Mouse (Mus musculus): Measurements from ENCODE around the gene Tent4b. TPM values are rescaled to one million over a fixed set of nuclear protein-coding genes. Genes with fewer than 3 reads are reported as not detected.

The Tent4b gene
- 8.5 and 8.9 TPM in 2 replicates for polyA plus RNA-seq (2015; fragmentation: Nextera tagmentation; extraction: Ambion mirVana)

DNA sequence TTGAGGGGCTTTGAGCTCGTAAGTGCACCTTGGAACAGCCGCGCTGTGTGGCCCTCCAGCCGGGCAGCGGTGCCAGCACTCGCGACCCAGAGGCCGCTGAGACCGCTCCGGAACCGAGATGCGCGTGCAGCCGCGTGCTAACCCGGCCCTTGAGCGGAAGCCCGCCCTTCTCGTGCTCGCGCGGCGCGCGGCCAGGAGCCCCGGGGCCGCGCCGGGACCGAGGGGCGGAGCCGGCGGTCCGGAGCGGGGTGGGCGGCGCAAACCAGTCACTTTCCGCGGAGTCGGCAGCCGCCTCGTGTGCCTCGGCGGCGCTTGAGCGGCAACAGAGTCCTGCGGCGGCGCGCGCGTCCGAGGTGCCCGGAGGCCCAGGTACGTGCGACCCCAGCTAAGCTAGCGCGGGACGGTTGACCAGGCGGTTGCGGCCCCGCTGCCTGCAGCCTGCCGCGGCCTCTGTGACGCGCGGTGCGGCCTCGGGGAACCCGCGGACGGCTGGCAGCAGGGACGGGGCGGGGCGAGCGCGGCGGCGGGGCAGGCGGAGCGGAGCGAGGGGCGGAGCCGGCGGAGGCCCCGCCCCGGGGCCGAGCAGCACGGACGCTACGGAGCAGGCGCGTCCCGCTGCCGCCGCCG, at the start of gene Tent4b:
Gene Tent4b (plus strand): TSS at position 269 of the 627 bp plus-strand sequence.
- peaks cover 43% of the 10 kb centered on the region for H3K4me1 ChIP-seq
- H3K36me3 ChIP-seq: 0 out of 2 replicates have a peak, but pooled peaks cover 4% of the 10 kb centered on the region
- H3K27ac ChIP-seq: peak within 1 kb of the TSS; percentile 99
- peak within 1 kb of the TSS; percentile 93 for H3K4me3 ChIP-seq (replicated peaks)
- ATAC-seq (replicated peaks; ENCODE audit: low FRiP score): peak; percentile 95
- under 1% methylated on average over 76 of the region's 97 CpGs for WGBS
- no peaks in the 10 kb centered on the region for H3K9me3 ChIP-seq (replicated peaks)
- peak within 1 kb of the TSS; percentile 95 for H3K4me2 ChIP-seq
- peak within 1 kb of the TSS; percentile 85 for H3K9ac ChIP-seq
- no peaks in the 10 kb centered on the region for H3K27me3 ChIP-seq

DNA sequence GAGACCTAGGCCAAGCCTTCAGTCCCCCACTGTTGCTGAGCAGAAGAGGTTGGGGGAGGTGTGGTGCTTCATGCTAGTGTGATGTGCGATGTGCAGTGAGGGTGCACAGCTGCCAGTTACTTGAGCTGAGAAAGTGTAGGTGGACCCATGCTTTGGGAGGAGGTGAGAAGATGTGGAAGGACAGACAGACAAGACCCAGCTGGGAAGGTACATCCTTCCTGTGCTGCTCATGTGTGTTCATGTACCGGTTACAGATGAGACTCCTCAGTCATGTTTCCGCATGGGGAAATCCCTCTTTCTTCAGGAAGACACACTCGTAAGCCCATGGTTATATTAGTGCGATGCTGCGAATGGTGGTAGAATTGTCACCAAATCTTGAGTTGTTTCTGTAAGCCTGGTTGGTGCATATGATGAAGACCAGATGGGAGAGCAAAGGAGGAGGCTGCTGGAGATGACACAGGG, 48.1 kb upstream of the Tent4b start:
- 96% methylated on average over 6 of the region's 6 CpGs for WGBS
- no peak for ATAC-seq (replicated peaks; ENCODE audit: low FRiP score)

DNA sequence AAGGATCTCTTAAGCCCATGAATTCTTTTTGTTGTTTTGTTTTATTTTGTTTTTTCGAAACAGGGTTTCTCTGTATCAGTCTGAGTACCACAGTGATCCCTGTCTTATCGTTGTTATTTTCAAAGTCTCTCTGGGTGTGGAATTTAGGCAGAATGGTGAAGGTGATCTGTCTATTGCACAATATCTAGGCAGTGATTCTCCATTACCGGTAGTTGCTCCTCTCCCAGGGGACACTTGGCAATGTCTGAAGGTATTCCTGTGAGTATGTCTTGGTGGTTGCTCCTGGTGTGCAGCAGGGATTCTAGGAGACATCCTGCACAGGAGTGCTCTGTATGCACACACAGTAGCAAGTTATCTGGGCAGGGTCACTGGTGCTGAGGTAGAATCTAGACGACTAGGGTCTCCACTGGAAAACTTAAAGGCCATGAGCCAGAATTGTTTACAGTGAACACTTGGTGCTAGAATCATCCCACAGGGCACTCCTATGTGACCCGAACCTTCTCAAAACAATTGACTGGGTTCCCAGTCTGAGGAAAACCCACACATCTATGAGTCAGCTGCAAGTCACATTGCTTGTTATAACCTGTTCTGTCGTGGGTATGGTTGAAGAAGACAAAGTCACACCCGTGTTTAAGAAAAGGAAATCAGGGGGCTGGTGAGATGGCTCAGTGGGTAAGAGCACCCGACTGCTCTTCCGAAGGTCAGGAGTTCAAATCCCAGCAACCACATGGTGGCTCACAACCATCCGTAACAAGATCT, 38.6 kb upstream of the Tent4b start:
- no peak overlapping the region for H3K4me2 ChIP-seq
- WGBS: 90% methylated on average over 10 of the region's 10 CpGs
- H3K27ac ChIP-seq: no peak overlapping the region
- H3K9me3 ChIP-seq (replicated peaks): no peaks in the 10 kb centered on the region
- no peak overlapping the region for H3K4me3 ChIP-seq (replicated peaks)
- H3K27me3 ChIP-seq: no peaks in the 10 kb centered on the region
- no peak overlapping the region for H3K9ac ChIP-seq
- H3K36me3 ChIP-seq: peaks cover 98% of the 10 kb centered on the region
- H3K4me1 ChIP-seq: no peaks in the 10 kb centered on the region
- no peak for ATAC-seq (replicated peaks; ENCODE audit: low FRiP score)

More for the DNA sequence above, 48.1 kb upstream of the Tent4b start:
- peaks cover 85% of the 10 kb centered on the region for H3K36me3 ChIP-seq
- H3K4me2 ChIP-seq: no peak overlapping the region
- no peaks in the 10 kb centered on the region for H3K9me3 ChIP-seq (replicated peaks)
- H3K4me3 ChIP-seq (replicated peaks): no peak overlapping the region
- H3K4me1 ChIP-seq: no peaks in the 10 kb centered on the region
- H3K27me3 ChIP-seq: no peaks in the 10 kb centered on the region
- H3K27ac ChIP-seq: no peak overlapping the region
- H3K9ac ChIP-seq: no peak overlapping the region

DNA sequence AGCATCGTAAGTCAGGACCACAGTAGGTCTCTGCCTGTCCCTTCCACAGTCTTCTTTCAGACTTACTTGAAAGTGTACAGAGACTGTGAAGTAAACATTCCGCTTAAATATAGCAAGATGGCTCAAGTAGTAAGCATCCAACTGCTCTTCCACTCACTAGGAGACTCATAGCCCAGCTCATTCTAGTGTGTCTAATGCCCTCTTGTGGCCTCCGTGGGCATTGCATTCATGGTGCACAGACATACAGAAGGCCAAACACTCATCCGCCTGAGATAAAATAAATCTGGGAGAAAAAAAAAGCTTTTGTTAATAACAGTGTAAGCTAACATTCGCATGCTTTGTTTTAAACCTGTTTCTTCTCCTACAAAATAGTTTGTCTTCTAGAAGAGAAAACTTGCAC, 37.6 kb upstream of the Tent4b start:
- no peak for ATAC-seq (replicated peaks; ENCODE audit: low FRiP score)
- H3K4me2 ChIP-seq: no peak overlapping the region
- 78% methylated on average over 5 of the region's 5 CpGs for WGBS

DNA sequence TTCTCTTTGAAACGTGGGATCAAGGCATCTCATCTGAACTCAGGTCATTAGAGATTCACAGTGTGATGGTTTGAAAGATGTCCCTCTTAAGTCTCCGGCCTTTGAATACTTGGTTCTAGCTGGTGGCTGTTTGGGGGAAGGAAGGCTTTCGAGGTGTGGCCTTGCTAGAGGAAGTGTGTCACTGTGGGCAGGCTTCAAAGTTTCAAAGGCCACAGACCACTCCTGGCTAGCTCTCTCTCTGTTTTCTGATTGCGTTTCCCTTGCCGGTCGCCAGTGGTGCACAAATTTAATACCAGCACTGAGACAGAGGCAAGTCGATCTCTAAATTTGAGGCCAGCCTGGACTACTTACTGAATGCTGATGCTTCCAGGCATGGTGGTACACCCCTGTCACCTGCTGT, 23.7 kb upstream of the Tent4b start:
- 91% methylated on average over 7 of the region's 7 CpGs for WGBS

More for the DNA sequence above, 37.6 kb upstream of the Tent4b start:
- no peak overlapping the region for H3K4me3 ChIP-seq (replicated peaks)
- no peaks in the 10 kb centered on the region for H3K4me1 ChIP-seq
- no peaks in the 10 kb centered on the region for H3K9me3 ChIP-seq (replicated peaks)
- H3K27ac ChIP-seq: no peak overlapping the region
- no peak overlapping the region for H3K9ac ChIP-seq
- no peaks in the 10 kb centered on the region for H3K27me3 ChIP-seq
- peaks cover 98% of the 10 kb centered on the region for H3K36me3 ChIP-seq

DNA sequence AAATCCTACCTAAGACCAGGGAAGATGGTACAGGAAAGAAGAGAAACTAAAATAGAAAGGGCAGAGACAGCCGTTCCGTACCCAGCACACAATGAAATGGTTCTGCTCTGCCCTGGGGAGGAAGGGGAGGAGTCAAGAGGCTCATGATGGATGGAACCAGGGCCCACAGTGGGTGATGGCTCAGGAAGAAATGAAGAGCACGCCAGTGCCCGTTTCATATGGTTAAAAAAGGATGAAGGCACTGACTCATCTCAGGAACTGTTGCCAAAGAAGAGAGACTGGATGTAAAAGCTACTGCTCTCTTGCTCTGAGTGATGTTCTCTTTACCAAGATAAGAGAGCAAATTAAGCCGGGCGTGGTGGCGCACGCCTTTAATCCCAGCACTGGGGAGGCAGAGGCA, 21.7 kb upstream of the Tent4b start:
- H3K27ac ChIP-seq: no peak overlapping the region
- H3K9me3 ChIP-seq (replicated peaks): no peaks in the 10 kb centered on the region
- H3K9ac ChIP-seq: no peak overlapping the region
- no peak overlapping the region for H3K4me2 ChIP-seq
- H3K36me3 ChIP-seq: peaks cover 10% of the 10 kb centered on the region; the same call in 1 of the 2 replicates
- H3K27me3 ChIP-seq: no peaks in the 10 kb centered on the region
- no peak overlapping the region for H3K4me3 ChIP-seq (replicated peaks)
- WGBS: 89% methylated on average over 8 of the region's 8 CpGs
- ATAC-seq (replicated peaks; ENCODE audit: low FRiP score): no peak
- H3K4me1 ChIP-seq: no peaks in the 10 kb centered on the region

More for the DNA sequence above, 23.7 kb upstream of the Tent4b start:
- H3K4me3 ChIP-seq (replicated peaks): no peak overlapping the region
- ATAC-seq (replicated peaks; ENCODE audit: low FRiP score): no peak
- peaks cover 24% of the 10 kb centered on the region for H3K36me3 ChIP-seq
- no peaks in the 10 kb centered on the region for H3K9me3 ChIP-seq (replicated peaks)
- no peaks in the 10 kb centered on the region for H3K4me1 ChIP-seq
- no peaks in the 10 kb centered on the region for H3K27me3 ChIP-seq
- no peak overlapping the region for H3K9ac ChIP-seq
- no peak overlapping the region for H3K4me2 ChIP-seq
- H3K27ac ChIP-seq: no peak overlapping the region

DNA sequence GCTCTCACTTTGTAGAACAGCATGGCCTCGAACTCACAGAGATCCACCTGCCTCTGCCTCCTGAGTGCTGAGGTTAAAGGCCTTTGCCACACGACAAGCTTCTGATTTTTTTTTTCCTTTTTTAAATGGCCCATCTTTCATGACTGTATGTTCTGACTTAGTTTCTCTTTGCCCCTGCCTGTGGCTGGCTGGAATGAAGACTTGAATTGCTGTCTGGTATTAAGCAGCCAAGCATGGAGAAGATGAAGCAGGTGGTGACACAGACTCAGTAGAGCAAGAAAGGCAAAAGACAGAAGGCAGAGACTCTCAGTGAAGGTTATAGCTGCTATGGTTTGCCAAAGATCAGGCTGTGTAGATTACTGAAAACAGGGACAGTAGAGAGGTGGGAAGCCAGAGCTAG, 15.9 kb upstream of the Tent4b start:
- Histone ChIP-seq H3K4me1 (no peaks in the 10 kb centered on the region), H3K27me3 (no peaks in the 10 kb centered on the region), H3K9ac (no peak overlapping the region), H3K36me3 (no peaks in the 10 kb centered on the region), H3K27ac (no peak overlapping the region), H3K9me3 (replicated peaks) (no peaks in the 10 kb centered on the region), H3K4me3 (replicated peaks) (no peak overlapping the region), H3K4me2 (no peak overlapping the region)
- WGBS: 83% methylated on average over 2 of the region's 2 CpGs
- no peak for ATAC-seq (replicated peaks; ENCODE audit: low FRiP score)

DNA sequence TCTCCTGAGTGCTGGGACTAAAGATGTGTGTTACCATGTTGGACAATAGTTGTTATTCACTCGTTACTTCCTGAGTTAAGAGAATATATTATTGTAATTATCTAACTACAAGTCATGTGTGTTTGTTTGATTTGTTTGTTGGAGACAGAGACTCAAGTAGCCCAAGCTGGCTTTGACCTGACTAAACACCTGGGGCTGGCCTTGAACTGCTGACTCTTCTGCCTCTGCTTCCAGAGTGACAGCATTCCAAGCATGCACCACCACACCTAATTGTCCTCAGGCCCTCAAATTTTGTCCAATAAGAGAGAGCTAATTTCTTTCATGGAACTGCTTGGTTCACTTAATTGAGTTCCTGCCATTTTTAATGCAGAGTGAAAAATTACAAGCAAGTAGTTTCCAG, 14.1 kb upstream of the Tent4b start:
- no peak overlapping the region for H3K4me3 ChIP-seq (replicated peaks)
- H3K9ac ChIP-seq: no peak overlapping the region
- 85% methylated on average over 1 of the region's 1 CpGs for WGBS
- no peaks in the 10 kb centered on the region for H3K9me3 ChIP-seq (replicated peaks)
- ATAC-seq (replicated peaks; ENCODE audit: low FRiP score): no peak
- H3K4me1 ChIP-seq: no peaks in the 10 kb centered on the region
- no peak overlapping the region for H3K4me2 ChIP-seq
- no peaks in the 10 kb centered on the region for H3K27me3 ChIP-seq
- H3K36me3 ChIP-seq: no peaks in the 10 kb centered on the region
- no peak overlapping the region for H3K27ac ChIP-seq

DNA sequence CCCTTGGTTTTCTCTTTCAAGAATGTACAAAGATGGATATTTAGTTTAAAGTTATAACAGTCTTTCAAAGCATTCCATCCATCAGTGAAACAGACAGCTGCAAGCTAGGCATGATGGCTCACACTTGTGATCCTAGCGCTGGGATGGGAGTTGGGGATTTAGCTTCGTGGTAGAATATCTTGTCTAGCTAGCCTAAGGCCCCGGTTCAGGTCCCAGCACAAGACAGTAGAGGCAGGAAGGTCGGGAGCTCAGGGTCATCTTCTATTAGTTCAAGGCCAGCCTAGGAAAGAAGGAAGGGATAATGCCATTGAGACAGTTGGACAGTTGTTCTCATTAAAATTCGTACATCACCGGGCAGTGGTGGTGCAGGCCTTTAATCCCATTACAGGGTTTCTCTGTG, 13.3 kb upstream of the Tent4b start:
- Histone ChIP-seq H3K9me3 (replicated peaks) (no peaks in the 10 kb centered on the region), H3K4me3 (replicated peaks) (no peak overlapping the region), H3K4me2 (no peak overlapping the region), H3K27ac (no peak overlapping the region), H3K9ac (no peak overlapping the region), H3K36me3 (no peaks in the 10 kb centered on the region), H3K4me1 (no peaks in the 10 kb centered on the region), H3K27me3 (no peaks in the 10 kb centered on the region)
- 85% methylated on average over 6 of the region's 6 CpGs for WGBS
- ATAC-seq (replicated peaks; ENCODE audit: low FRiP score): no peak

DNA sequence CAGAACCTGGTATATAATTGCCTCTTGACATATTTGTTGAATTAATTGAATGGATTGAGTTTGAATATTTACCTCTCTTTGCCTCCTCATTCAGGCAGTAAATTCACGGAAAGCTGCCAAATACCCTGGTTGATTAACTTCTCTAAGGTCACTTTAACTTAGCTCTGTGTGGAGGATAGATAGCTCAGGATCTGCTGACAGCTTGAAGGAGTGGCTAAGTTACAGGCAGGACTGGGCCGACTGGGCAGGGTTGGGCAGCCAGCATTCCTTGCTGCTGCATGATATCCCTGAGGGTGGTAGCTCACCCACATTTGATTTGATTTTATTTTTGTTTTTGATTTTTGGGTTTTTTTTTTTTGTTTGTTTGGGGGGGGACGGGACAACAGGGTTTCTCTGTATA, 1.7 kb upstream of the Tent4b start:
- no peak overlapping the region for H3K4me3 ChIP-seq (replicated peaks)
- no peaks in the 10 kb centered on the region for H3K9me3 ChIP-seq (replicated peaks)
- no peak overlapping the region for H3K9ac ChIP-seq
- WGBS: 51% methylated on average over 3 of the region's 3 CpGs
- H3K27ac ChIP-seq: no peak overlapping the region
- 0 out of 2 replicates have a peak, but pooled peaks cover 2% of the 10 kb centered on the region for H3K36me3 ChIP-seq
- H3K4me1 ChIP-seq: peaks cover 27% of the 10 kb centered on the region
- ATAC-seq (replicated peaks; ENCODE audit: low FRiP score): no peak
- no peaks in the 10 kb centered on the region for H3K27me3 ChIP-seq
- no peak overlapping the region for H3K4me2 ChIP-seq

DNA sequence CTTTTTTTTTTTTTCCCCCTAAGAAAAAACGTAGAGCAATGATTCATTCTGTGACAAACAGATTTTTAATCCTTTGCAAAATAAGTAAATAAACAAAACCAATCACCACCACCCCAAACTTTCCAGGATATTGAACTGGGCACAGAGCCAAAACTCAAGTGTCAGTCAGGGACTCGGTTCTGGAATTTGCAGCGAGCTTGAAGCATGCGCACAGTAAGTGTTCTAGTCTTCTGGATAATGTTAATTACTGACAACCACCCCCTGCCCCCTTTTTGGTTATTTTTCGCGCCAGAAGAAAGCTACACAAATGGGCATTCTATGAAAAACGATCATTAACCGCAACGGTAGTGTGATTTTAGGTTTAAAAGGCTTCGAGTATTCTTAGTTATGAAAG, 465 bp upstream of the Tent4b start:
- peaks cover 38% of the 10 kb centered on the region for H3K4me1 ChIP-seq
- H3K9me3 ChIP-seq (replicated peaks): no peaks in the 10 kb centered on the region
- H3K9ac ChIP-seq: peak overlapping the region; percentile 85
- H3K27me3 ChIP-seq: no peaks in the 10 kb centered on the region
- H3K4me3 ChIP-seq (replicated peaks): peak overlapping the region; percentile 93
- no peak for ATAC-seq (replicated peaks; ENCODE audit: low FRiP score)
- H3K36me3 ChIP-seq: 0 out of 2 replicates have a peak, but pooled peaks cover 4% of the 10 kb centered on the region
- 1% methylated on average over 10 of the region's 10 CpGs for WGBS
- peak overlapping the region; percentile 95 for H3K4me2 ChIP-seq
- peak overlapping the region; percentile 99 for H3K27ac ChIP-seq

Measured in kidney, embryonic 15.5 days (tissue).